Mouse (Mus musculus): ENCODE data around the gene Nprl3.
"Not testable (repeated sequence)": the region's sequence is repeated elsewhere in the genome, so short reads cannot be mapped to it uniquely, and the experiment has no call there.

The Nprl3 gene

DNA sequence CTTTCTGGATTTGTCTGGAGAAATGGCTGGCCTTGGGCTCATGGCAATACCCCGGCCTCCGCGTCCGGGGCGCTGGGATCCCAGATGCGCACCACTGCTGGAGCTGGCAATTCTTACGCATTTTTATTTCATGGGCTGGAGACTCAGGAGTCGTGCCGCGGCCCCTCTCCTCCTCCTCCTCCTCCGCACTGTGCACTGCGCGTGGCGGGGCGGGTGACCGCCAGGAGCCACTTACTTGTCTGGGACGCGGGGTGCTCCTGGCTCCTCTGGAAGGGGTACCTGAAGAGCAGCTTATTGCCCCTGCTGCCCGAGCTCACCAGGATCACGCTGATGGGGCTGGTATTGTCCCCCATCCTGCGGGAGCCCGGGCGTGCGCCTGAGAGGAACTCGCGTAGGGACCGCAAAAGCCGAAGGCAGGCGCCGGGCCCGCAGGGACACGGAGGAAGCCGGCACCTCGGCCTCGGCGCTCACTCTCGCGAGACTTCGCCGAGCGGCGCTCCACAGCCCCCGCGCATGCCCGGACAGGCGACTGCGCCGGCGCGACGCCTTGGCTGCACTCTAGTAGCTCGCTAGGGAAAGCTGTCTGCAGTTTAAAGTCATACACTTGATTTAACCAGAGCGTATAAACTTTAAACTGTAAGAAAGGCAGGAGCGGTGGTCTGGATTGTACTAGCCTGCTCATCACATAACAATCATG, at the start of gene Nprl3:
Gene Nprl3 (minus strand): TSS at position 520 of the 697 bp plus-strand sequence.
- DNase-seq, result peak; percentile 95

GRCm38 (mm10) chr11:32316009-32316408, 48.5 kb upstream of the Nprl3 start:
- no peak for DNase-seq

DNA sequence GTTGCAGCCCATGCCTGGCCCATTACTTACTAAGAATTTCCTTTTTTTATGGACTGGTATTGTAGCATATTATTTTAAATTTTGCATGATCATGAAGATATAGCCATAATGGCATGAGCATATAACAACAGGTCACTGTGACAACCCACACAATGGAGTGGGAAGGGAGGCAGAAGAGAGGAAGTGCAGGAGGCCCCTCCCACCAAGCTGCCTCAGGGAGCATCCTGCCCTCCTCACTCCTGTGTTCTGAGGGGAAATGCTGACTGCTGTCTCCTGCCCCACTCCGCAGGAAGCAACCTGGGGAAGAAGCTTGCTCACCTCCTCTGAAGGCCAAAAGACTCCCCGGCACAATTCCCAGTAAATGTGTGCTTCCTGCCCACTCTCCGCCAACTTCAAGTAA, 42.4 kb upstream of the Nprl3 start:
- DNase-seq, result no peak

GRCm38 (mm10) chr11:32309446-32309845, 41.9 kb upstream of the Nprl3 start:
- no peak for DNase-seq

GRCm38 (mm10) chr11:32307006-32307405, 39.5 kb upstream of the Nprl3 start:
- no peak for DNase-seq

- DNase-seq, result no peak
These were observed 35.9 kb upstream of the Nprl3 start for GRCm38 (mm10) chr11:32303455-32303854.

DNA sequence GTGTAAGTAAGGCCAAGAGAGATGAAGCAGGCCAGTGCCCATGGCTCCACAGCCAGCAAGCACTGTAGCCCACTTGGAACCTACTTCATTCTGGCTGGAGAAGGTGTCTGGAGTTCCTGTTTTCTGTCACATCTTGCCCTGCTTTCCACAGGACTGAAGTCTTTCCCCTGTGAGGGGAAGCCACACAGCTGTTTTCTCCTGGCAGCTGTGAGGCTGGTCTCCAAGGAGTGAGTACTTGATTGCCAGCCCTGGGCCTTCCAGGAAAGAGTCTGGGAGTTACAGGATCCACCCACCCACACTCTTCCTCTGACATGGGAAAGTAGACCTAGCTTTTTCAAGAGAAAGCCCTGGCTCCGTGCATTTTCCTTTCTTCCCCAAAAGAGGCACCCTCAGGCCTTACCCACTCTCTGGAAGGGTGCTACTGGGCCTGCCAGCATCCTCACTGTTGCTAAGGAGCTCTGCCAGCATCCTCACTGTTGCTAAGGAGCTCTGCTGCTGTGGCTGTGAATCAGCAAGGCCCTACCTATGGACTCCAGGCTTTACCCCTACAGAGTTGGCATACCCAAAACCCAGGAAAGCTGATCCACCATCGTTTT, 35.4 kb upstream of the Nprl3 start:
- DNase-seq, result no peak

- no peak for DNase-seq
These were observed 34.0 kb upstream of the Nprl3 start for GRCm38 (mm10) chr11:32301506-32301905.

GRCm38 (mm10) chr11:32300279-32301267, 33.1 kb upstream of the Nprl3 start:
- DNase-seq, result no peak

DNA sequence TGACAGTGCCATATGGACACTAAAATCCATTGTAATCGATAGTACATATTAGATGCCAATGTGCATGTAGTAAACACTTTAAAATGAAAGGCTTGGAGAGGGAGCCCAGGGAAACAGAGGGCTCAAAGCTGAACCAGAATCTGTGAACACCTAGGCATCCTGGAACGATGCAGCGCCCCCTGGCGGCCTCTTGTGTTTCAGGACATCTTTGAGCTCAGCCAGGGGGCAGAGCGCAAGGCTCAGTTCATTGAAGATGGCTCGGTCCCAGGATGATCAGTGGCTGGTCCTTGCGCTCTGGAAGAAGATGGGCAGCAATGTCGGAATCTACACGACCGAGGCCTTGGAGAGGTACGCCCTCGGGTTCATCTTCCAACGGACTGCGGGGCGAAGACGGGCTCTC, 32.4 kb upstream of the Nprl3 start, which contains the start of gene Hbq1a:
Gene Hbq1a (plus strand): TSS at position 205 of the 400 bp plus-strand sequence.
- DNase-seq, result peak; percentile 20 to 62

DNA sequence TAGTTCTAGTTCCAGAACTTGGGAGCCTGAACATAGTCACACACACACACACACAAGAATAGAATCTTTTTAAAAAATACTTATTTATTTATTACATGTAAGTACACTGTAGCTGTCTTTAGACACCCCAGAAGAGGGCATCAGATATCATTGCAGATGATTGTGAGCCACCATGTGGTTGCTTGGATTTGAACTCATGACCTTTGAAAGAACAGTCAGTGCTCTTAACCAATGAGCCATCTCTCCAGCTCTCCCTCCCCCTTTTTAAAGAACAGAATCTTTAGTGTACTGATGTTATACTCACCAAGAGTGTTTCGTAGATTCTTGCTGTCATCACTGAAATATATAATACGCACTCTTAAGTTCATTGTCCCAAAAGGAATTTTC, 31.0 kb upstream of the Nprl3 start:
- DNase-seq, result no peak

DNA sequence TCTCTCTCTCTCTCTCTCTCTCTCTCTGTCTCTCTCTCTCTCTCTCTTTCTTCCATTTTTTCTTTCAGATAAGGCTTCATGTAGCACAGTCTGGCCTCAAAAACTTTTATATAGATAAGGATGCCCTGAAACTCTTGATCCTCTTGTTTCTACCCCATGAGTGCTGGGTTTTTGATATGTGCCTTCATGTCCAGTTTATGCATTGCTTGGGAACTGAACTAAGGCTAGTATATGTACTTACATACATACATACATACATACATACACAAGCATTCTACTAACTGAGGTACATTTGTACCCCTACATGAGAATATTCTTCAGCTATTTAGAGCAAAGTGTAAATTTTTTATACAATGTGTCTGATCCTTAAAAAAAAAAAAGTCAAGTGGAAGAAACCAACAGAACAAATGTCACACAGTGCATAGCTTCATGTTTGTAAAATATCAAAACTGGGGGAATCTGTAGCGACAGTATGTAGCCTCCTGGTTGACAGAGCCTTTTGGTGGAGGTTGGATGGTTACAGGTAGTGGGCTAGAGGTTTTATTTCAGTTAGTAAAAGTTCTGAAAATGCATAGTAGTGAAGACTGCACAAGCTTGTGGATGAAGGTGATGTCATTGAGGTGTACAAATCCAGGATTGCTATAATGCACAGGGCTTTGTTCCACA, 30.5 kb upstream of the Nprl3 start:
- DNase-seq, result no peak

GRCm38 (mm10) chr11:32297417-32297816, 29.9 kb upstream of the Nprl3 start:
- DNase-seq, result not testable (repeated sequence)

DNA sequence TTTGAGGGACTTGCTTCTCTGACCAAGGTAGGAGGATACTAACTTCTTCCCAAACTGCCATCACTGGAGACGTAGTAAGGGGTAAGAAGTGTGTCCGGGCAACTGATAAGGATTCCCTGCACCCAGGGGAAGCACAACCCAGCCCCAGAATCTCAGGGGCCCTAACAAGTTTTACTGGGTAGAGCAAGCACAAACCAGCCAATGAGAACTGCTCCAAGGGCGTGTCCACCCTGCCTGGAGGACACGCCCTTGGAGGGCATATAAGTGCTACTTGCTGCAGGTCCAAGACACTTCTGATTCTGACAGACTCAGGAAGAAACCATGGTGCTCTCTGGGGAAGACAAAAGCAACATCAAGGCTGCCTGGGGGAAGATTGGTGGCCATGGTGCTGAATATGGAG, 28.7 kb upstream of the Nprl3 start, which contains the start of gene Hba-a2:
Gene Hba-a2 (plus strand): TSS at position 287 of the 400 bp plus-strand sequence.
- DNase-seq, result not testable (repeated sequence)

DNA sequence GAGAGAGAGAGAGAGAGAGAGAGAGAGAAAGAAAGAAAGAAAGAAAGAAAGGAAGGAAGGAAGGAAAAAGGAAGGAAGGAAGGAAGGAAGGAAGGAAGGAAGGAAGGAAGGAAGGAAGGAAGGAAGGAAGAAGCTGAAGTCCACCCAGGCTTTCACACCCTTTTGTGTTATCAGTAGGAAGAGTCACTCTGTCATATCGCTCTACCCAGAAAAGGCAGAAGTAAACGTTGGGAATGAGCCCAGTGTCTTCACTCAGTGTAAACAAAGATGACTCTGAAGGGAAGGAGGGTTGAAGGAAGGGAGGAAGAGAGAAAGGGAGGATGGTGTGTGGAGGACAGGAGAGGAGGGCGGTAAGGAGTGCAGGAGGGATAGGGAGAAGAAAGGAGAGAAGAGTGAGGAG, 26.0 kb upstream of the Nprl3 start:
- DNase-seq, result not testable (repeated sequence)

DNA sequence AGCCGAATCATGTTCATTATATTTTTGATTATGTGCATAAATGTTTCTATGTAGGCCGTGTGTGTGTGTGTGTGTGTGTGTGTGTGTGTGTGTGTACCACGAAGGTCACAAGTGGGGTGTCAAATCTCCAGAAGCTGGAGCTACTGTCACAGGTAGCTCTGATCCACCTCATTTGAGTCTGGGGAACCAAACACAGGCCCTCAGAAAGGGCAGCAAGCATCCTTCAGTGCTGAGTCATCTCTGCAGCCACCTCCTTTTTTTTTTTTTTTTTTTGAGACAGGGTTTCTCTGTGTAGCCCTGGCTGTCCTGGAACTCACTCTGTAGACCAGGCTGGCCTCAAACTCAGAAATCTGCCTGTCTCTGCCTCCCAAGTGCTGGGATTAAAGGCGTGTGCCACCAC, 25.3 kb upstream of the Nprl3 start:
- DNase-seq, result not testable (repeated sequence)

GRCm38 (mm10) chr11:32287493-32287825, 20.0 kb upstream of the Nprl3 start:
- DNase-seq, result no peak

GRCm38 (mm10) chr11:32286695-32287492, 19.4 kb upstream of the Nprl3 start, which contains the start of gene Hbq1b:
Hbq1b (plus strand) TSS chr11:32286965.
- peak; percentile 59 to 85 for DNase-seq

GRCm38 (mm10) chr11:32285887-32286286, 18.4 kb upstream of the Nprl3 start:
- DNase-seq, result not testable (repeated sequence)

DNA sequence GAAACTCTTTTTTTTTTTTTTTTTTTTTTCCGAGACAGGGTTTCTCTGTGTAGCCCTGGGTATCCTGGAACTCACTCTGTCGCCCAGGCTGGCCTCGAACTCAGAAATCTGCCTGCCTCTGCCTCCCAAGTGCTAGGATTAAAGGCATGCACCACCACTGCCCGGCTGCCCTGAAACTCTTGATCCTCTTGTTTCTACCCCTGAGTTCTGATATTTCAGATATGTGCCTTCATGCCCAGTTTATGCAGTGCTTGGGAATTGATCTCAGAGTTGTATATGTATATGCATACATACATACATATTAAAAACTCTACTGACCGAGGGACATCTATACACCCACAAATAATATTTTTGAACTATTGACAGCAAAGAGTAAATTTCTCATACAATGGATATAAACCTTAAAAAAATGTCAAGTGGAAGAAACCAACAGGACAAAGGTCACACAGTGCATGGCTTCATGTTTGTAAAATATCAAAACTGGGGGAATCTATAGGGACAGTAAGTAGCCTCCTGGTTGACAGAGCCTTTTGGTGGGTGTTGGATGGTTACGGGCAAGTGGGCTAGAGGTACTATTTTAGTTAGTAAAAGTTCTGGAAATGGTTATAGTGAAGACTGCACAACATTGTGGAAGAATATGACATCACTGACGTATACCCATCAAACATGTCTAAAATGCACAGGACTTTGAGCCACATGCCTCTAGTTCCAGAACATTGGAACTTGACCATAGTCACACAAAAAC, 17.7 kb upstream of the Nprl3 start:
- DNase-seq, result no peak

DNA sequence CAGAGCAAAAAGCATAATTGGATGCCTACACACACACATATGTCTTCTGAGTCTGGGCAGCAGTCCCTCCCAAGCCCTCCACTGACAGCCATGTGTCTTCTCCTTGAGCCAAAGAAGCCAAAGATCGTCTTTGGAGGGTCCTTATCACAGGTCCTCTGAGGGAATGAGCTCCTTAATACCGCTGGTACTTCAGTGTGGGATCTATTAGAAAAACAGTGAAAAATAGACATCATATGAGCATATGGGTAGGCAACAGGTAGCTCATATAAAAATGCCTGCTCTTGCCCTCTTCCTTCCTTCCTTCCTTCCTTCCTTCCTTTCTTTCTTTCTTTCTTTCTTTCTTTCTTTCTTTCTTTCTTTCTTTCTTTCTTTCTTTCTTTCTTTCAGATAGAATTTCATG, 17.1 kb upstream of the Nprl3 start:
- not testable (repeated sequence) for DNase-seq

All from kidney, adult 8-10 months (tissue).